Mouse (Mus musculus): ENCODE data around the gene Ints11. TPM values are rescaled to one million over a fixed set of nuclear protein-coding genes. Genes with fewer than 3 reads are reported as not detected.

Gene Ints11
- polyA plus RNA-seq, 1 experiment = 72.1 TPM

- no peak overlapping the region for H3ac ChIP-seq (ENCODE audit: control insufficient read depth, insufficient read length)
- H3K36me3 ChIP-seq (ENCODE audit: control insufficient read depth, insufficient read depth) = peaks cover 1% of the 10 kb centered on the region
- H3K27me3 ChIP-seq (ENCODE audit: control insufficient read depth, insufficient read depth, insufficient read length) = no peaks in the 10 kb centered on the region
- peak overlapping the region; percentile 70 for H3K4me2 ChIP-seq (ENCODE audit: low read depth)
- peak in 1 of 3 experiments; percentile 14 for TF ChIP-seq MYOD1 (IDR thresholded peaks at IDR 0.05; ENCODE audit: control insufficient read depth in 1 of 3, insufficient read length in 2 of 3, low read depth in 2 of 3)
- TF ChIP-seq CEBPB (IDR thresholded peaks at IDR 0.05; ENCODE audit: insufficient read depth, poor library complexity, severe bottlenecking) = no peak
- peak; percentile 42 for TF ChIP-seq POLR2A (IDR thresholded peaks at IDR 0.05; ENCODE audit: insufficient read length, low read depth)
- peak in 1 of 3 experiments; percentile 21 for TF ChIP-seq MYOG (IDR thresholded peaks at IDR 0.05; ENCODE audit: control insufficient read depth in 1 of 3, insufficient read depth in 1 of 3, insufficient read length in 2 of 3, low read depth in 2 of 3)
- peaks cover 17% of the 10 kb centered on the region for H3K79me2 ChIP-seq (ENCODE audit: control insufficient read depth, insufficient read depth)
- peak overlapping the region; percentile 38 for H3K4me3 ChIP-seq
Measured at GRCm38 (mm10) chr4:155837404-155838010, 31.8 kb upstream of the Ints11 start.

GRCm38 (mm10) chr4:155838187-155839153, 30.9 kb upstream of the Ints11 start:
- Histone ChIP-seq H3K79me2 (ENCODE audit: control insufficient read depth, insufficient read depth) (peaks cover 7% of the 10 kb centered on the region), H3ac (ENCODE audit: control insufficient read depth, insufficient read length) (no peak overlapping the region), H3K4me2 (ENCODE audit: low read depth) (peak overlapping the region; percentile 70), H3K27me3 (ENCODE audit: control insufficient read depth, insufficient read depth, insufficient read length) (no peaks in the 10 kb centered on the region), H3K4me3 (peak overlapping the region; percentile 38), H3K36me3 (ENCODE audit: control insufficient read depth, insufficient read depth) (peaks cover 6% of the 10 kb centered on the region)
- TF ChIP-seq USF1 (IDR thresholded peaks at IDR 0.05; ENCODE audit: low read depth) (no peak), CEBPB (IDR thresholded peaks at IDR 0.05; ENCODE audit: insufficient read depth, poor library complexity, severe bottlenecking) (no peak), TCF12 (IDR thresholded peaks at IDR 0.05; ENCODE audit: insufficient read depth, poor library complexity, severe bottlenecking) (no peak), SRF (IDR thresholded peaks at IDR 0.05; ENCODE audit: control insufficient read depth, insufficient read length, low read depth) (no peak), MYOG (IDR thresholded peaks at IDR 0.05; ENCODE audit: control insufficient read depth in 1 of 3, insufficient read depth in 1 of 3, insufficient read length in 2 of 3, low read depth in 2 of 3) (no peak), MAX (IDR thresholded peaks at IDR 0.05; ENCODE audit: low read depth) (no peak), E2F4 (IDR thresholded peaks at IDR 0.05; ENCODE audit: insufficient read depth) (no peak), POLR2AphosphoS2 (IDR thresholded peaks at IDR 0.05; ENCODE audit: insufficient read length, low read depth) (no peak), MYOD1 (IDR thresholded peaks at IDR 0.05; ENCODE audit: control insufficient read depth in 1 of 3, insufficient read length in 2 of 3, low read depth in 2 of 3) (no peak), TCF3 (IDR thresholded peaks at IDR 0.05; ENCODE audit: insufficient read length, low read depth) (no peak), POLR2A (IDR thresholded peaks at IDR 0.05; ENCODE audit: insufficient read length, low read depth) (no peak), REST (IDR thresholded peaks at IDR 0.05; ENCODE audit: insufficient read depth, insufficient read length) (no peak)

- TF ChIP-seq MYOD1 (IDR thresholded peaks at IDR 0.05; ENCODE audit: control insufficient read depth in 1 of 3, insufficient read length in 2 of 3, low read depth in 2 of 3) (no peak), E2F4 (IDR thresholded peaks at IDR 0.05; ENCODE audit: insufficient read depth) (no peak), MAX (IDR thresholded peaks at IDR 0.05; ENCODE audit: low read depth) (no peak), TCF3 (IDR thresholded peaks at IDR 0.05; ENCODE audit: insufficient read length, low read depth) (no peak), REST (IDR thresholded peaks at IDR 0.05; ENCODE audit: insufficient read depth, insufficient read length) (no peak), TCF12 (IDR thresholded peaks at IDR 0.05; ENCODE audit: insufficient read depth, poor library complexity, severe bottlenecking) (no peak), POLR2A (IDR thresholded peaks at IDR 0.05; ENCODE audit: insufficient read length, low read depth) (peak; percentile 10), CEBPB (IDR thresholded peaks at IDR 0.05; ENCODE audit: insufficient read depth, poor library complexity, severe bottlenecking) (no peak), USF1 (IDR thresholded peaks at IDR 0.05; ENCODE audit: low read depth) (no peak), POLR2AphosphoS2 (IDR thresholded peaks at IDR 0.05; ENCODE audit: insufficient read length, low read depth) (peak; percentile 20), MYOG (IDR thresholded peaks at IDR 0.05; ENCODE audit: control insufficient read depth in 1 of 3, insufficient read depth in 1 of 3, insufficient read length in 2 of 3, low read depth in 2 of 3) (no peak), SRF (IDR thresholded peaks at IDR 0.05; ENCODE audit: control insufficient read depth, insufficient read length, low read depth) (no peak)
- peak within 1 kb of the TSS; percentile 38 for H3K4me3 ChIP-seq
- H3K36me3 ChIP-seq (ENCODE audit: control insufficient read depth, insufficient read depth) = peaks cover 6% of the 10 kb centered on the region
- H3K27me3 ChIP-seq (ENCODE audit: control insufficient read depth, insufficient read depth, insufficient read length) = no peaks in the 10 kb centered on the region
- H3K4me2 ChIP-seq (ENCODE audit: low read depth) = peak within 1 kb of the TSS; percentile 78
- H3ac ChIP-seq (ENCODE audit: control insufficient read depth, insufficient read length) = peak within 1 kb of the TSS; percentile 2
- H3K79me2 ChIP-seq (ENCODE audit: control insufficient read depth, insufficient read depth) = peaks cover 6% of the 10 kb centered on the region
Measured at GRCm38 (mm10) chr4:155839483-155839910, 29.8 kb upstream of the Ints11 start, which contains the start of gene Mxra8. TSS of gene Mxra8 (plus strand) at chr4:155839680.

GRCm38 (mm10) chr4:155840076-155841002, 29.0 kb upstream of the Ints11 start:
- TF ChIP-seq MAX (IDR thresholded peaks at IDR 0.05; ENCODE audit: low read depth) (no peak), POLR2A (IDR thresholded peaks at IDR 0.05; ENCODE audit: insufficient read length, low read depth) (no peak), MYOD1 (IDR thresholded peaks at IDR 0.05; ENCODE audit: control insufficient read depth in 1 of 3, insufficient read length in 2 of 3, low read depth in 2 of 3) (no peak), POLR2AphosphoS2 (IDR thresholded peaks at IDR 0.05; ENCODE audit: insufficient read length, low read depth) (no peak), TCF3 (IDR thresholded peaks at IDR 0.05; ENCODE audit: insufficient read length, low read depth) (no peak), MYOG (IDR thresholded peaks at IDR 0.05; ENCODE audit: control insufficient read depth in 1 of 3, insufficient read depth in 1 of 3, insufficient read length in 2 of 3, low read depth in 2 of 3) (no peak), TCF12 (IDR thresholded peaks at IDR 0.05; ENCODE audit: insufficient read depth, poor library complexity, severe bottlenecking) (no peak), SRF (IDR thresholded peaks at IDR 0.05; ENCODE audit: control insufficient read depth, insufficient read length, low read depth) (no peak), CEBPB (IDR thresholded peaks at IDR 0.05; ENCODE audit: insufficient read depth, poor library complexity, severe bottlenecking) (no peak), REST (IDR thresholded peaks at IDR 0.05; ENCODE audit: insufficient read depth, insufficient read length) (no peak), E2F4 (IDR thresholded peaks at IDR 0.05; ENCODE audit: insufficient read depth) (no peak), USF1 (IDR thresholded peaks at IDR 0.05; ENCODE audit: low read depth) (no peak)
- Histone ChIP-seq H3K4me2 (ENCODE audit: low read depth) (peak overlapping the region; percentile 78), H3K27me3 (ENCODE audit: control insufficient read depth, insufficient read depth, insufficient read length) (no peaks in the 10 kb centered on the region), H3K4me3 (peak overlapping the region; percentile 38), H3K79me2 (ENCODE audit: control insufficient read depth, insufficient read depth) (peaks cover 6% of the 10 kb centered on the region), H3ac (ENCODE audit: control insufficient read depth, insufficient read length) (peak overlapping the region; percentile 2), H3K36me3 (ENCODE audit: control insufficient read depth, insufficient read depth) (peaks cover 6% of the 10 kb centered on the region)
